Mouse (Mus musculus) midbrain, embryonic 15.5 days (tissue): Measurements from ENCODE around the gene Enpp6. TPM values are rescaled to one million over a fixed set of nuclear protein-coding genes. Genes with fewer than 3 reads are reported as not detected.

Experiments
- ATAC-seq: fragments of 200-750 bp; cut with Nextera tagmentation; replicated peaks from 2 replicates; pipeline ENCODE4 v1.8.0; 2017; ENCODE audit warnings: moderate TSS enrichment
- H3K27ac ChIP-seq: fragments of 300-500 bp; sonication (generic); 2 replicates; pipeline ENCODE4 v1.5.1; 2015; ENCODE audit warnings: mild to moderate bottlenecking, inconsistent platforms
- H3K27me3 ChIP-seq: fragments of 300-500 bp; sonication (generic); replicated peaks from 2 replicates; pipeline ENCODE4 v1.6.1; 2015; ENCODE audit warnings: inconsistent platforms
- H3K36me3 ChIP-seq: fragments of 300-500 bp; sonication (generic); replicated peaks from 2 replicates; pipeline ENCODE4 v1.6.1; 2015; ENCODE audit warnings: inconsistent platforms
- H3K4me1 ChIP-seq: fragments of 300-500 bp; sonication (generic); 2 replicates; pipeline ENCODE4 v1.6.1; 2015; ENCODE audit warnings: inconsistent platforms
- H3K4me2 ChIP-seq: fragments of 300-500 bp; sonication (generic); 2 replicates; pipeline ENCODE4 v1.6.1; 2015; ENCODE audit warnings: inconsistent platforms, mild to moderate bottlenecking, moderate library complexity
- H3K4me3 ChIP-seq: fragments of 300-500 bp; sonication (generic); 2 replicates; pipeline ENCODE4 v1.5.1; 2015; ENCODE audit warnings: mild to moderate bottlenecking, inconsistent platforms
- H3K9ac ChIP-seq: fragments of 300-500 bp; sonication (generic); 2 replicates; pipeline ENCODE4 v1.6.1; 2015; ENCODE audit warnings: mild to moderate bottlenecking, inconsistent platforms
- H3K9me3 ChIP-seq: fragments of 300-500 bp; sonication (generic); 2 replicates; pipeline ENCODE4 v1.6.1; 2016; ENCODE audit warnings: inconsistent platforms
- WGBS: fragments of 180-500 bp; shearing (Covaris S2); methylation state at CpG from one replicate; pipeline ENCODE4 v1.1.7; 2015; ENCODE audit warnings: mixed read lengths; 5-methylcytosine and 5-hydroxymethylcytosine counted together
- polyA plus RNA-seq: library from polyadenylated mRNA; unstranded; fragments of >200 nt; fragmentation: Nextera tagmentation; extraction: Ambion mirVana; gene quantifications from 2 replicates; pipeline ENCODE4 v1.2.1, GENCODE M21; 2015

The Enpp6 gene
- polyA plus RNA-seq, 1 experiment from 2014 or later, result not detected

DNA sequence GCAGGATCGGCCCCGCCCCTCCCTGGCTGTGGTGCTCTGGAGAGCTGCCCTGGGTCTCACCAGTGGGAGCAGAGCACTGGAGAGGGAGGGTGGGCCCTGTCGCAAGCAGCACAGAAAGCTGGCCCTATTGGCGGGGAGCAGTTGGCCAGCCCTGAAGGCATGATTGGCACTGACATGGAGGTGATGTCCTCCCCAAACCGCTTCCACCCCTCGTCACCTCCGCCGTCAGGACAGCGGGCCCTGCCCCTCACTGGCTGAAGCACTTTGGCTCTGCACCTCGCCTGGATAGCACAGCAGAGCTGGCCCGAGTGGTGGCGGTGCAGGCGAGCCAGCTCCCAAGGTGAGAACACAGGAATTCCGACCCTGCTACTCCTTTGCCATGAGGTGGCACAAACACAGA lies 20.9 kb upstream of the Enpp6 start:
- Histone ChIP-seq H3K4me3 (no peak overlapping the region), H3K36me3 (no peaks in the 10 kb centered on the region), H3K27me3 (no peaks in the 10 kb centered on the region), H3K4me2 (no peak overlapping the region), H3K4me1 (0 out of 2 replicates have a peak, but pooled peaks cover 7% of the 10 kb centered on the region), H3K9me3 (no peaks in the 10 kb centered on the region), H3K27ac (no peak overlapping the region), H3K9ac (no peak overlapping the region)
- WGBS, result 73% methylated on average over 14 of the region's 14 CpGs
- ATAC-seq, result no peak

DNA sequence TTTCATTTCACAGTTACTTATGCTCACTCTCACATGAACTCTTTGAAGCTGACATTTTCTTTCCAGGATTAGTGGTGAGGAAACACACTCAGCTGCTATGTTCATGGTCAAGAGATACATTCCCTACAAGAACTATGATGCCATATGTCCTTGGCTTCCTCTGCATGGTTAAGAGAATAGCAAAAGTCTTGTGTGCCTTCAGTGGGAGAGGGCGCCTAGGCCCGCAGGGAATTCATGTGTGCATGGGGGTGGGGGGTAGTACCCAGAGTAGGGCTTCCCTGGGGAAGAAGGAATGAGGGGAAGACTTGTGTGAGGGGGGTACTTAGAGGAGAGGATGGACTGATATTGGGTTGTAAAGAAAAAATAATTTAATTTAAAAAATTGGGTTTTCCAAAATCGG lies 18.0 kb upstream of the Enpp6 start:
- 97% methylated on average over 3 of the region's 3 CpGs for WGBS
- H3K36me3 ChIP-seq, result no peaks in the 10 kb centered on the region
- no peak overlapping the region for H3K4me2 ChIP-seq
- H3K27ac ChIP-seq, result no peak overlapping the region
- no peak overlapping the region for H3K9ac ChIP-seq
- H3K9me3 ChIP-seq, result no peaks in the 10 kb centered on the region
- ATAC-seq, result no peak
- no peaks in the 10 kb centered on the region for H3K4me1 ChIP-seq
- no peak overlapping the region for H3K4me3 ChIP-seq
- no peaks in the 10 kb centered on the region for H3K27me3 ChIP-seq

DNA sequence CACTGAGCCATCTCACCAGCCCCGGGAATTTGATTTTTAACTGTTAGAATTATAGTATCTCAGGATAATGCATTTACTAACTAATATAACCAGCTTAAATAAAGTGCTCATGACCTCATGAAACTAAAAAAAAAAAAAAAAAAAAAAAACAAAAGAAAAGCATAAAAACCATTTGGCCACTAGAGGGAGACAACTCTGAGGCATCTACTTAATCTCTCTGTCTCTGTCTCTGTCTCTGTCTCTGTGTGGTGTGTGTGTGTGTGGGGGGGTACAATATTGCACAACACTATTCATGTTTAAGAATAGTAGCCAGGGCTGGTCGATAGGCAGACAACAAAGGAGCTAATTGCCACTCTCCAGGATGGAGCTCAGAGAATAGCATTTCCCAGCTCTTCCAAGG lies 17.3 kb upstream of the Enpp6 start:
- Histone ChIP-seq H3K9ac (no peak overlapping the region), H3K4me2 (no peak overlapping the region), H3K9me3 (no peaks in the 10 kb centered on the region), H3K27me3 (no peaks in the 10 kb centered on the region), H3K27ac (no peak overlapping the region), H3K4me3 (no peak overlapping the region), H3K4me1 (no peaks in the 10 kb centered on the region), H3K36me3 (no peaks in the 10 kb centered on the region)
- ATAC-seq, result no peak
- 74% methylated on average over 2 of the region's 2 CpGs for WGBS

DNA sequence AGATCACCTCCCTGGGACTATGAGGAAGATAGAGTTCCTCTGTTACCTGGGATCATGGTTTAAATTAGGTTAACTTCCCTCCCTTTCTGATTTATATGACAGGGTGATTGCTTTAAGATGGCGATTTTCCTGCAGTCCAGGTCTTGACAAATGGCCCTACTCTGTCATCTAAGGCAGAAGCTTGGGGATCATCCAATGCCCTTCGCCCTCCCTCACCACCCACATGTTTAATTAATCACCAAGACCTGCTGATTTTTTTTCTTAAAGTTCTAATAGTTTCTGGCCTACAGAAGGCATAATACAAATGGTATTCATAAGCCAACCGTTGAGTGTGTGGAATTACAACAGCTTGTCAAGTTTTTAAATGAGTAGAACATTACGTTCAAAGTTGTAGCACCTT lies 9.3 kb upstream of the Enpp6 start:
- Histone ChIP-seq H3K4me3 (no peak overlapping the region), H3K9me3 (no peaks in the 10 kb centered on the region), H3K4me1 (no peaks in the 10 kb centered on the region), H3K36me3 (no peaks in the 10 kb centered on the region), H3K27me3 (no peaks in the 10 kb centered on the region), H3K9ac (no peak overlapping the region), H3K4me2 (no peak overlapping the region), H3K27ac (no peak overlapping the region)
- WGBS, result 94% methylated on average over 4 of the region's 4 CpGs
- no peak for ATAC-seq

DNA sequence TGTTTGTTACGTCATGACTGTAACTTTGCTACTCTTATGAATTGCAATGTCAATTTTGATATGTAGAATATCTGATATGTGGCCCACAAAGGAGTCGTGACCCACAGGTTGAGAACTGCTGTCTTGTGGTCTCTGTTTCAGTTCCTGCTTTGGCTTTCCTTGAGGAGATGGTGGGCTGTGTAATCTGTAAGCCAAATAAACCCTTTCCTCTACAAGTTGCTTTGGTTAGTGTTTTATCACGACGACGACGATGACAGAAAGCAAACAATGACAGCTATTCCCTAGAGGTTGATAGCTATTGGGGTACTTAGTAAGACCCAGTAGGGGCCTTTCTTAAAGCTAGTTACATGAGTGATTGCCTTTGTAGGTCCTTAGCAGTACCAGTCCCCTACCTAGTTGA lies 4.5 kb upstream of the Enpp6 start:
- Histone ChIP-seq H3K4me3 (no peak overlapping the region), H3K9ac (no peak overlapping the region), H3K27me3 (no peaks in the 10 kb centered on the region), H3K27ac (no peak overlapping the region), H3K36me3 (no peaks in the 10 kb centered on the region), H3K4me2 (no peak overlapping the region), H3K9me3 (no peaks in the 10 kb centered on the region), H3K4me1 (no peaks in the 10 kb centered on the region)
- no peak for ATAC-seq
- WGBS, result 88% methylated on average over 6 of the region's 6 CpGs

DNA sequence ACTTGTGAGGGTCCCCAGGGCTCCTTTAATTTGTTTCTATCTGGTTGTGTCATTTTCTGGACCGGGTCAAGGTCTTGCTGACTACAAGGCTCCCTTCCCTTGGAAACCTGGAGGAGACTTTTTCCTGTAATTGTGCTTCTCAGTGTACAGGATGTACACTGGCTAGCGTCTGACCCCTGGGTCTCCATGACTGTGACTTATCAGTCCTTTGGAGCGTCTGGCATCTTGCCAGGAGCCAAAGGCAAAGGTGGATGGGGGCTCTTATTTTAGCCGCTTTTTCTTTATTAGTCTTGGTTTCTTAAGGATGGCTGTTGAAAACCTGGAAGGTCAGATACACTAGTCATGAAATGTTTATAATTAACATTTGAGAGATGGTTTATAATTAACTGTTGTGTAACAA lies 3.9 kb upstream of the Enpp6 start:
- WGBS, result 91% methylated on average over 4 of the region's 4 CpGs

DNA sequence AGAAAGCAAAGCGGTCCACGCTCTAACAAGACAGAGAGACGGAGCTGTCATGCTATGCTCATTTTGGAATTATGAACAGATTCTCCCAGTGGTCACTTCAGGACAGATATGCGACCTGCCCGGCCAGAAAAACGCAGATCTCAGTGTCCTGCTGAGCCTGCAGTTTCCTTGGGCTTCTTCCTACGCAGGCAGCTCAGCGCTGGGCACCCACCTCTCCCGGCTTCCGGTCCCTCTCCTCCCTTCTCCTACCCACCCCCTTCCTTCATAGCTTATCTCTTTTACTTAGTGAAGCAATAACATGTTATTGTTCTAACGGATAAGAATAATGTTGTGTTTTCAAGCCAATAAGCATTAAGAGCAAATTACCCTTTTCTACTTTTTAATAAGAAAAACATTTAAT lies 2.0 kb upstream of the Enpp6 start:
- no peaks in the 10 kb centered on the region for H3K4me1 ChIP-seq
- ATAC-seq, result no peak
- no peaks in the 10 kb centered on the region for H3K9me3 ChIP-seq
- no peaks in the 10 kb centered on the region for H3K27me3 ChIP-seq
- no peak overlapping the region for H3K4me2 ChIP-seq
- H3K27ac ChIP-seq, result no peak overlapping the region
- H3K36me3 ChIP-seq, result no peaks in the 10 kb centered on the region
- WGBS, result 79% methylated on average over 11 of the region's 11 CpGs
- H3K4me3 ChIP-seq, result no peak overlapping the region
- H3K9ac ChIP-seq, result no peak overlapping the region

More for the DNA sequence above, 3.9 kb upstream of the Enpp6 start:
- ATAC-seq, result no peak
- Histone ChIP-seq H3K4me1 (no peaks in the 10 kb centered on the region), H3K9ac (no peak overlapping the region), H3K9me3 (no peaks in the 10 kb centered on the region), H3K4me3 (no peak overlapping the region), H3K27ac (no peak overlapping the region), H3K4me2 (no peak overlapping the region), H3K27me3 (no peaks in the 10 kb centered on the region), H3K36me3 (no peaks in the 10 kb centered on the region)

DNA sequence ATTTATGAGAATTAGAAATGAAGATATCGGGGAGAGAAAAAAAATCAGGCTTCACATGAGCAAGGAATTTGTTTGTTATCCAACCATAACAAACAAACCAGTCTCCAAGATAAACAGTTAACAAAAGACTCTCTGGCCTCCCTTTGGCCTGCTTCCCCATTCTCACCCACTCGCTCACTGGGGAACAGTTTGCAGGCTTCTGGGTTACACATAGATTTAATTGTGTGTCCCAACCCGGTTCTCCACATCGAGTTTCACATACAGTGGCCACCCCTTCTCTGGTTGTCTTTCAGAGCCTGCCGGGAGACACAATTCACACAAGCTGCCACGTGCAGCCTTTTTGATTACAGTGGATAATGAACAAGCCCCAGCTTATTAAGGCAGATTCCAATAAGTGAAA lies 1.7 kb downstream of the Enpp6 start:
- 70% methylated on average over 6 of the region's 6 CpGs for WGBS
- Histone ChIP-seq H3K27ac (no peak overlapping the region), H3K36me3 (no peaks in the 10 kb centered on the region), H3K9me3 (no peaks in the 10 kb centered on the region), H3K4me3 (no peak overlapping the region), H3K4me1 (no peaks in the 10 kb centered on the region), H3K4me2 (no peak overlapping the region), H3K9ac (no peak overlapping the region), H3K27me3 (no peaks in the 10 kb centered on the region)
- no peak for ATAC-seq

DNA sequence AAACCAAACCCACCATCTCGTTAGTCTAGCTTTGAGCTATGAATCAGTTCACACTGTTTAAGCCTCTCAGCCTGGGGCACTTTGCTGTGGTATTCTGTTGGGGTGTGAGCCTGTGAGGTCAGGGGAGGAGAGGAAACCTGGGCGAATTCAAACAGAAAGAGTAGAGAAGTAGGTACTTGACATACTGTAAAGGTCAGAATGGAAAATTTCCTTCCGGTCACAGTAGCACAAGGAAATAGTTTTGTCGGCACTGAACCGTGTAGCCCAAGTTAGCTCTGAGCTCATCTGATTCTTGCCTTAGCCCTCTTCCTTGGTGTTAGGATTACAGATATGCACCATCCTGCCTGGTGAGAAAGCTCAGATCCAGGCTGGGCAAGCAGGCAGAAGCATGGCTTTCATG lies 4.4 kb downstream of the Enpp6 start:
- Histone ChIP-seq H3K9me3 (no peaks in the 10 kb centered on the region), H3K36me3 (no peaks in the 10 kb centered on the region), H3K9ac (no peak overlapping the region), H3K27ac (no peak overlapping the region), H3K4me1 (no peaks in the 10 kb centered on the region), H3K27me3 (no peaks in the 10 kb centered on the region), H3K4me3 (no peak overlapping the region), H3K4me2 (no peak overlapping the region)
- WGBS, result 82% methylated on average over 5 of the region's 5 CpGs
- no peak for ATAC-seq

DNA sequence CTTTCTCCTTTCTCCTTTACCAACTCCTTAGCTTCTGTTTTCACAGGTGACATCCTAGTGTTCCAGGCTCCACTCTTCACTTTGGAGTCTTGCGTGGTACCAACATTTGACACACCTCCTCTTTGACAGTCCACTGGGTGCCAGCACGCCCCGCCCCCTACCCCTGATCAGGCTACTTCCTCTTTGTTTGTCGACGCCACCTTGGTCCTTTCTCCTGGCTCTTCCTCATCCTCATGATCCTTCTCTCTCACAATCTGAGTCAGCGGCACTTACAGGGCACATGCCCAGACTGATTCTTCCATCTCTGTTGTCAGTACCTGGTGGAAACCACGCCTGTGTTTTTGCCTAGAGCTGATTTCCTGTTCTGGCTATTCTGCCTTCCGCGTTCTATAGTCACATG lies 5.9 kb downstream of the Enpp6 start:
- H3K9ac ChIP-seq, result no peak overlapping the region
- no peaks in the 10 kb centered on the region for H3K36me3 ChIP-seq
- no peaks in the 10 kb centered on the region for H3K9me3 ChIP-seq

DNA sequence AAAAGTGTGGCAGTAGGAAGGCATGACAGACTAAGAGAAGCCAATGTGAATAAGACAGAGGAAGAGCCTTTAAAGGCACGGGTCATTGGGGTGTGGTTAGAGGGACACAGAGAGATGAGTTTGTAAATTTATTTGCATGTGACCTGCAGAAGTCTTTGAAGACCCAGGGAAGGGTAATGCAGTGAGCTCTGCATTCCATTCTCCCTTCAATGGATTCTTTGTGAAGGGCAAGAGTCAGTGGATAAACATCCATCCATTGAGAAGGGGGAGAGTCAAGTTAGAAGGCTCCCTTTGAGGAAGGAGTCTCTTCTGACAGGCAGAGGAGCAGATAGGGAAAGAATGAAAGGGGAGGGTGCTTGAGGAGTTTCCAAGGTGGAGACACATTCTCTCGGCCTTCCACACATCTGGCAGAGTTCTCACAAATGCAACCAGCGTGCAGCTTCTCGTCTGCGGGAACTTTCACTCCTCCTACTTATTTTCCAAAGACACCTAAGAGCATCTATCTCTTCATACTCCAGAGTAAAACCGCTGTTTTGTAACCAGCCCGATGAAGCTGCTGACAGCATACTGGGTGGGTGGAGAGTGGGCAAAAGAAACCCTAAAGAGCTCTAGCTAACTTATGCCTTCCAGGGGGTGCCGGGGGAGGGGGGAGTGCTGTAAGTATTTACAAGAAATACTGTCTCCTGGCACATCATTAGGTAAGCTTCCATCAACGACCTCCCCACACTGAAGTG lies 9.4 kb downstream of the Enpp6 start:
- H3K36me3 ChIP-seq, result no peaks in the 10 kb centered on the region
- ATAC-seq, result no peak
- H3K9me3 ChIP-seq, result no peaks in the 10 kb centered on the region
- no peak overlapping the region for H3K27ac ChIP-seq
- 78% methylated on average over 9 of the region's 9 CpGs for WGBS
- H3K4me1 ChIP-seq, result no peaks in the 10 kb centered on the region
- H3K27me3 ChIP-seq, result no peaks in the 10 kb centered on the region
- no peak overlapping the region for H3K9ac ChIP-seq
- no peak overlapping the region for H3K4me3 ChIP-seq
- H3K4me2 ChIP-seq, result no peak overlapping the region

More for the DNA sequence above, 5.9 kb downstream of the Enpp6 start:
- Histone ChIP-seq H3K4me1 (no peaks in the 10 kb centered on the region), H3K4me3 (no peak overlapping the region), H3K27ac (no peak overlapping the region), H3K27me3 (no peaks in the 10 kb centered on the region), H3K4me2 (no peak overlapping the region)
- no peak for ATAC-seq
- WGBS, result 96% methylated on average over 9 of the region's 9 CpGs

DNA sequence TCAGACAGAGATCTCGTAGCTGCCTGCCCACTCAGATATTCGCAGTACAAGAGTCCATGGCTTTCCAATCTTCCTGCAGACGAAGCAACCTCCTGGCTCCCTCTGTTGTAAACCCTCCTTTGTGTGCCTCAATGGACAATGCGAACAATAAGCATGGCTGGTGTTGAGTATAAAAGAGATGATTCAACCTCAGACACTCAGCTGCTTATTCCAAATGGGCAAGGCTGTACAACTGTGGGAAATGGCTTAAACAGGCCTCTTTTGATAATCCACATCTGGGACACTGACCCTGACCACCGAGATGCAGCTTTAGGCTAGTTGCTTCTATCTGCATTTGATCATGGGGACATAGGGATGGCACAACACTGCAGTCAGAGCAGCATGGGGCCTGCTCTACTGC lies 19.0 kb downstream of the Enpp6 start:
- Histone ChIP-seq H3K27ac (no peak overlapping the region), H3K4me1 (no peaks in the 10 kb centered on the region), H3K4me2 (no peak overlapping the region), H3K36me3 (no peaks in the 10 kb centered on the region), H3K9me3 (no peaks in the 10 kb centered on the region), H3K27me3 (no peaks in the 10 kb centered on the region), H3K4me3 (no peak overlapping the region), H3K9ac (no peak overlapping the region)
- no peak for ATAC-seq
- WGBS, result 32% methylated on average over 5 of the region's 5 CpGs

DNA sequence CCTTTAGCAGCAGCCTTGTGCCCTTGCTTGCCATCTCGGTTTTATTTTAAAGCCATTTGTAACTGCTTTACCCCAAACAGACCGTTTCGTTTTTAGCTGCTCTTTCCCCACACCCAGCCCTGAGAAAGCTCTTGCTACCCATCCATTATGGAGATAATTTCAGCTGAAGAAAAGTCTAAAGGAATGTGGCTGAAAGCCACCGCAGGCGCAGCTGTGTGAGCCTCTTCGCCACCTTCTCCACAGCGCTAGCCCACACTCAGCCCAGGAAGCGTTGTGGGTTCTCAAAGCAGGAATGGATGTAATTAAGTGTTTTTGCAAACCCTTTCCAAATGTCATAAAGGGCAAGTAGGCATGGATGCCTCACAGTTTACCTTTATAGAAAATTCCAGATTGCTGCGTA lies 20.1 kb downstream of the Enpp6 start:
- H3K4me2 ChIP-seq, result no peak overlapping the region
- ATAC-seq, result no peak
- WGBS, result 80% methylated on average over 9 of the region's 9 CpGs
- no peak overlapping the region for H3K4me3 ChIP-seq
- H3K9me3 ChIP-seq, result no peaks in the 10 kb centered on the region
- H3K9ac ChIP-seq, result no peak overlapping the region
- H3K36me3 ChIP-seq, result no peaks in the 10 kb centered on the region
- no peak overlapping the region for H3K27ac ChIP-seq
- H3K4me1 ChIP-seq, result no peaks in the 10 kb centered on the region
- no peaks in the 10 kb centered on the region for H3K27me3 ChIP-seq
